Mouse (Mus musculus) cerebellum, postnatal 10 days (tissue): ENCODE data around the gene Arfrp1.

ENCODE experiments used
- DNase-seq, 2 experiments: peaks; one replicate each; pipeline ENCODE4 v3.0.0; 2021; ENCODE audit warnings: mixed read lengths in 2 of 2

The Arfrp1 gene

GRCm38 (mm10) chr2:181375787-181376186, 10.6 kb upstream of the Arfrp1 start:
- DNase-seq, result peak in 1 of 2 experiments; percentile 74

GRCm38 (mm10) chr2:181370001-181370400, 4.8 kb upstream of the Arfrp1 start:
- DNase-seq, result no peak

GRCm38 (mm10) chr2:181365655-181366075, 461 bp upstream of the Arfrp1 start:
- DNase-seq, result peak in 1 of 2 experiments; percentile 47

- no peak for DNase-seq
These were observed 731 bp downstream of the Arfrp1 start for GRCm38 (mm10) chr2:181364487-181364859.

GRCm38 (mm10) chr2:181363946-181364345, 1.3 kb downstream of the Arfrp1 start:
- no peak for DNase-seq

GRCm38 (mm10) chr2:181356780-181357179, 8.4 kb downstream of the Arfrp1 start:
- no peak for DNase-seq

- DNase-seq, result peak in 1 of 2 experiments; percentile 22
These were observed 22.4 kb downstream of the Arfrp1 start for GRCm38 (mm10) chr2:181342766-181343165.

- DNase-seq, result peak; percentile 79 to 81
These were observed 24.8 kb downstream of the Arfrp1 start for GRCm38 (mm10) chr2:181340426-181340825.

GRCm38 (mm10) chr2:181334023-181334422, 31.2 kb downstream of the Arfrp1 start:
- DNase-seq, result peak; percentile 82 to 84

GRCm38 (mm10) chr2:181332542-181332941, 32.7 kb downstream of the Arfrp1 start:
- DNase-seq, result no peak

GRCm38 (mm10) chr2:181326098-181326497, 39.1 kb downstream of the Arfrp1 start:
- DNase-seq, result no peak

- DNase-seq, result no peak
These were observed 43.1 kb downstream of the Arfrp1 start for GRCm38 (mm10) chr2:181322136-181322535.

- no peak for DNase-seq
These were observed 45.1 kb downstream of the Arfrp1 start for GRCm38 (mm10) chr2:181320103-181320499.

- peak; percentile 91 to 93 for DNase-seq
These were observed 45.7 kb downstream of the Arfrp1 start, which contains the start of gene Rtel1 for GRCm38 (mm10) chr2:181319248-181320102. Gene Rtel1 (plus strand): TSS chr2:181319739.

GRCm38 (mm10) chr2:181314080-181314810, 51.0 kb downstream of the Arfrp1 start, which contains the start of gene Stmn3:
Gene Stmn3 (minus strand): TSS chr2:181314500.
- peak; percentile 92 to 95 for DNase-seq

- peak; percentile 77 to 81 for DNase-seq
These were observed 51.7 kb downstream of the Arfrp1 start for GRCm38 (mm10) chr2:181313344-181314079.

- DNase-seq, result peak; percentile 17 to 25
These were observed 52.2 kb downstream of the Arfrp1 start for GRCm38 (mm10) chr2:181313006-181313343.

- no peak for DNase-seq
These were observed 52.8 kb downstream of the Arfrp1 start for GRCm38 (mm10) chr2:181312435-181312834.
